Mouse (Mus musculus) heart, embryonic 11.5 days (tissue): ENCODE measurements around the gene Fzd2. TPM values are rescaled to one million over a fixed set of nuclear protein-coding genes. Genes with fewer than 3 reads are reported as not detected.

ENCODE experiments used
- ATAC-seq: fragments of 200-750 bp; cut with Nextera tagmentation; replicated peaks from 2 replicates; pipeline ENCODE4 v1.8.0; 2017; ENCODE audit warnings: moderate library complexity; ENCODE audit not compliant: insufficient number of reproducible peaks, low FRiP score, low TSS enrichment
- H3K27ac ChIP-seq: fragments of 300-500 bp; sonication (generic); 2 replicates; pipeline ENCODE4 v1.5.1; 2014; ENCODE audit warnings: mild to moderate bottlenecking, low read depth, low read length
- H3K27me3 ChIP-seq: fragments of 300-500 bp; sonication (generic); 2 replicates; pipeline ENCODE4 v1.6.1; 2014; ENCODE audit warnings: mild to moderate bottlenecking, low read length, mixed read lengths; ENCODE audit not compliant: control insufficient read depth, insufficient read depth
- H3K36me3 ChIP-seq: fragments of 300-500 bp; sonication (generic); 2 replicates; pipeline ENCODE4 v1.6.1; 2014; ENCODE audit warnings: mild to moderate bottlenecking, low read length, moderate library complexity, mixed read lengths; ENCODE audit not compliant: control insufficient read depth, insufficient read depth
- H3K4me1 ChIP-seq: fragments of 300-500 bp; sonication (generic); 2 replicates; pipeline ENCODE4 v1.6.1; 2014; ENCODE audit warnings: low read length; ENCODE audit not compliant: control insufficient read depth, insufficient read depth
- H3K4me2 ChIP-seq: fragments of 300-500 bp; sonication (generic); 2 replicates; pipeline ENCODE4 v1.6.1; 2014; ENCODE audit warnings: mild to moderate bottlenecking, moderate library complexity
- H3K4me3 ChIP-seq: fragments of 300-500 bp; sonication (generic); 2 replicates; pipeline ENCODE4 v1.5.1; 2014; ENCODE audit warnings: low read depth, low read length
- H3K9ac ChIP-seq: fragments of 300-500 bp; sonication (generic); 2 replicates; pipeline ENCODE4 v1.6.1; 2014; ENCODE audit warnings: mild to moderate bottlenecking, low read depth, low read length, moderate library complexity
- H3K9me3 ChIP-seq: fragments of 300-500 bp; sonication (generic); replicated peaks from 2 replicates; pipeline ENCODE4 v1.6.1; 2016; ENCODE audit warnings: low read length; ENCODE audit not compliant: control insufficient read depth
- WGBS: fragments of 180-500 bp; shearing (Covaris S2); extraction: QIAGEN DNeasy Blood & Tissue Kit; methylation state at CpG from one replicate; pipeline ENCODE4 v1.1.7; 2014; ENCODE audit not compliant: insufficient replicate concordance; 5-methylcytosine and 5-hydroxymethylcytosine counted together
- polyA plus RNA-seq: library from polyadenylated mRNA; unstranded; fragments of >200 nt; fragmentation: Nextera tagmentation; extraction: Ambion mirVana; gene quantifications from 2 replicates; pipeline ENCODE4 v1.2.1, GENCODE M21; 2014

The Fzd2 gene
- polyA plus RNA-seq, 1 experiment from 2014 or later = 25.0 TPM

- no peaks in the 10 kb centered on the region for H3K27me3 ChIP-seq
- no peak overlapping the region for H3K4me3 ChIP-seq
- no peak overlapping the region for H3K4me2 ChIP-seq
- H3K9me3 ChIP-seq = no peaks in the 10 kb centered on the region
- WGBS = 63% methylated on average over 6 of the region's 6 CpGs
- H3K36me3 ChIP-seq = no peaks in the 10 kb centered on the region
- H3K27ac ChIP-seq = no peak overlapping the region
- H3K4me1 ChIP-seq = no peaks in the 10 kb centered on the region
- no peak for ATAC-seq
- H3K9ac ChIP-seq = no peak overlapping the region
Measured at GRCm38 (mm10) chr11:102656931-102657330, 52.7 kb downstream of the Fzd2 start.

Other genes with a start within 250 kb of the Fzd2 start
- 102 and 112 TPM in 2 replicates for gene Slc4a1, start 238.2 kb upstream of the Fzd2 start, polyA plus RNA-seq
- gene Rundc3a, start 211.0 kb upstream of the Fzd2 start, polyA plus RNA-seq = 1.3 TPM in 2 replicates
- 274 and 281 TPM in 2 replicates for gene Slc25a39, start 196.4 kb upstream of the Fzd2 start, polyA plus RNA-seq
- gene Grn, start 174.1 kb upstream of the Fzd2 start, polyA plus RNA-seq = 110 and 113 TPM in 2 replicates
- 3.1 and 5.1 TPM in 2 replicates for gene Fam171a2, start 156.7 kb upstream of the Fzd2 start, polyA plus RNA-seq
- 8.5 and 15.8 TPM in 2 replicates for gene Itga2b, start 134.3 kb upstream of the Fzd2 start, polyA plus RNA-seq
- gene Gpatch8, start 48.0 kb upstream of the Fzd2 start, polyA plus RNA-seq = 26.4 and 36.5 TPM in 2 replicates
- gene Gm11627, start 24.9 kb upstream of the Fzd2 start, polyA plus RNA-seq = 13.6 and 13.9 TPM in 2 replicates
- 0.96 and 1.1 TPM in 2 replicates for gene Meioc, start 59.3 kb downstream of the Fzd2 start, polyA plus RNA-seq
- gene Ccdc43, start 93.4 kb downstream of the Fzd2 start, polyA plus RNA-seq = 39.5 and 41.8 TPM in 2 replicates
- gene Adam11, start 157.0 kb downstream of the Fzd2 start, polyA plus RNA-seq = 5.4 and 6.7 TPM in 2 replicates
- gene Gjc1, start 215.3 kb downstream of the Fzd2 start, polyA plus RNA-seq = 56.6 and 59.7 TPM in 2 replicates
- gene Higd1b, start 231.5 kb downstream of the Fzd2 start, polyA plus RNA-seq = not detected in 2 replicates